Mouse (Mus musculus) CH12.LX (cell line): ENCODE measurements around the gene Serpina1f.
"Not testable (repeated sequence)": the region's sequence is repeated elsewhere in the genome, so short reads cannot be mapped to it uniquely, and the experiment has no call there.

Source experiments
- CTCF ChIP-seq, 2 experiments: IDR thresholded peaks in 1 of 2; conservative IDR thresholded peaks in 1 of 2; 2 replicates each; pipeline ENCODE4 v1.5.1; 2011 to 2012; ENCODE audit warnings: low read depth in 2 of 2, low read length in 2 of 2, improper control_type of control experiment in 1 of 2, inconsistent platforms in 1 of 2, mild to moderate bottlenecking in 1 of 2, moderate library complexity in 1 of 2
- EP300 ChIP-seq: IDR thresholded peaks from 2 replicates; pipeline ENCODE4 v1.6.1; 2011; ENCODE audit warnings: low read length, improper control_type of control experiment
- JUND ChIP-seq: conservative IDR thresholded peaks from 2 replicates; pipeline ENCODE4 v1.6.1; 2011; ENCODE audit warnings: low read depth, low read length, improper control_type of control experiment
- POLR2A ChIP-seq: IDR thresholded peaks from 2 replicates; pipeline ENCODE4 v1.6.1; 2011; ENCODE audit warnings: low read depth, mild to moderate bottlenecking, improper control_type of control experiment, low read length
- RAD21 ChIP-seq: IDR thresholded peaks from 2 replicates; pipeline ENCODE4 v1.6.1; 2011; ENCODE audit warnings: low read depth, mild to moderate bottlenecking, low read length, improper control_type of control experiment, moderate library complexity
- UBTF ChIP-seq: IDR thresholded peaks from 2 replicates; pipeline ENCODE4 v1.6.1; 2012; ENCODE audit warnings: low read depth, mild to moderate bottlenecking, inconsistent platforms, low read length, improper control_type of control experiment, moderate library complexity

- not testable (repeated sequence) for TF ChIP-seq RAD21; EP300; POLR2A; CTCF (conservative IDR thresholded peaks at IDR 0.05 in 1 of 2, IDR thresholded peaks at IDR 0.05 in 1 of 2; ENCODE audit: low read depth in 2 of 2, low read length in 2 of 2); JUND; UBTF
These were observed 15.5 kb downstream of the Serpina1f start for GRCm38 (mm10) chr12:103679853-103680252.
